Mouse (Mus musculus) urinary bladder, postnatal 4 days (tissue): ENCODE measurements around the gene Sgcb.

Experiments used
- DNase-seq, 2 experiments: peaks; one replicate each; pipeline ENCODE4 v3.0.0; 2021 to 2022; ENCODE audit warnings: low spot score in 2 of 2

Sgcb gene

DNA sequence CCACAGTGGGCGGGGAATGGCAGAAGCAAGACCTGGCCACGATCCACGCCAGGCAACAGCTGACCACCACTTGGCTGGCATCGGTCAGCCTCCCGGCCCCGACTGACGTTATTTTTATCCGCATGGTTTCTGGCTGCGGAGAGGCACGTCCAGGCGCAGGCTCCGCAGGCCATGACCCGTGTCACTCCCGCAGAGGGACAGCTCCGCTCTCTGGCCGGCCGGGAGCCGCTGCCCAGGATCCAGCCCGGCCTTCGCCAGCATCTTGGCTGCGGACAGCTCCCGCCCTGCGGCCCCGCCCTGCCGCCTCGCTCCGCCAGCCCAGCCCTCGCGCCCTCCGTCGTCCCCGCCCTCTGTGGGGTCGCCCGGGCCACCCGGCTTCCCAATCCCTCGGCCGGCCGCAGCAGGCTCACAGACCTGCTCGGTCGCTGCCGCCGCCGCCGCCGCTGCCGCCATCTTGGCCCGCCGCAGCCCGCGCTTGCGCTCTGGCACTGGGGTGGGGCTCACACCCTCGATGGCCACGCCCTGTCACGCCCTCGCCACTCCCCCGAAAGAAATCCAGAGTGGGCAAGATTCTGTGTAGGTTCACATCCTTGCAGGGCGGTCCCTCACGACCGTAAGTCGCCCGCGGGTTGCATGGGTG lies at the start of gene Sgcb:
TSS of gene Sgcb (minus strand) at position 530 of the 640 bp plus-strand sequence.
- DNase-seq, result peak; percentile 79 to 82

DNA sequence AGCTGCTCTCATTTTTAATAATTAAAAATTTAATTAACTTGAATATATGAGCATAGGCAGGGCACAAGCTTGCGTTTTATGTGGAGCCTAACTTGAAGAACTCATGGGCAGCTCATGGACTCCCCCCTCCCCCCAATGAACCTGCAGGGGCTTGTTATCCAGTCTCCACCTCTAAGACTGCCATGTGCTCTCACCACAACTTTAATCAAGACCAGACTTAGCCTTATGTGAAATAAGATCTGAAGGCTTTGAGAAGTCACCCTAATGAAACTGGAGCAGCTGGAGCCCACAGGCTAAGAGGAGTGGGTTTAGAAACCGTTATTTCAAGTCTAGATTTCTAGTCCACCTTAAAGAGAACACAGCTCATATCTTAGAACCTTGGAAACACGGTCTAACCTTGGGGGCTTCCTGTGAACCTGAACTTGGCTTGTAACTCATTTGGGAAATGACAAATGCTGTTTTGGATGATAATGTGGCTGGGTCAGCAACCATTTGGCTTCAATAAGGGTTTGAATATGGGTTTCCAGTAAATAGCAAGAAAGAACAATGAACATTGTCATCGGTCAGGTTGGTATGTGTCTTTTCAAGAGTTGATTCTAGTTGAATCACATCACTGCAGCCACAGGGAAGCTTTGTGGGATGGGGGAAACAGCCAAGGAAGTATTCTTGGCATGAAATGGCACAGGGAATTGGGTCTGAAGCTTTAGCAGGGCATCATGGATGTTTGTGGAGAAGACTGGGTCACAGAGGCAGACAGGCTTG lies 46.8 kb upstream of the Sgcb start:
- DNase-seq, result no peak

DNA sequence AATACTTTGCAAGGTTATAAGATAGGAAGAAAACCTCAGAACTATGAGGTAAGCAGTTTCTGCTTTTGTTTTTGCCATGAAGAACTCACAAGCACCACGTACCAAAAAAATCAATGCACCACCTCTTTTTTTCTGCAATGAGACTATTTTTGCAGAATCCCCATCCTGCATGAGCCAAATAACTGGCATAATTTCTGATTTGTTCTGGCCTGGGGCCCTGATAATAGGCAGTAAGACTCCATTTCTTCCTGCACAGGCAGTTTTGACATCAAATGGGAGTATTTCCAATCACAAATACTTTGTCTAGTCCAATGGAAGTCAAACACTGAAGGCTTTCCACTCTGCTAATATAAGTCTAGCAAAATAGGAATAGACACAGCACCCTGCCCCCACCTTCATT lies 46.2 kb upstream of the Sgcb start:
- DNase-seq, result no peak

DNA sequence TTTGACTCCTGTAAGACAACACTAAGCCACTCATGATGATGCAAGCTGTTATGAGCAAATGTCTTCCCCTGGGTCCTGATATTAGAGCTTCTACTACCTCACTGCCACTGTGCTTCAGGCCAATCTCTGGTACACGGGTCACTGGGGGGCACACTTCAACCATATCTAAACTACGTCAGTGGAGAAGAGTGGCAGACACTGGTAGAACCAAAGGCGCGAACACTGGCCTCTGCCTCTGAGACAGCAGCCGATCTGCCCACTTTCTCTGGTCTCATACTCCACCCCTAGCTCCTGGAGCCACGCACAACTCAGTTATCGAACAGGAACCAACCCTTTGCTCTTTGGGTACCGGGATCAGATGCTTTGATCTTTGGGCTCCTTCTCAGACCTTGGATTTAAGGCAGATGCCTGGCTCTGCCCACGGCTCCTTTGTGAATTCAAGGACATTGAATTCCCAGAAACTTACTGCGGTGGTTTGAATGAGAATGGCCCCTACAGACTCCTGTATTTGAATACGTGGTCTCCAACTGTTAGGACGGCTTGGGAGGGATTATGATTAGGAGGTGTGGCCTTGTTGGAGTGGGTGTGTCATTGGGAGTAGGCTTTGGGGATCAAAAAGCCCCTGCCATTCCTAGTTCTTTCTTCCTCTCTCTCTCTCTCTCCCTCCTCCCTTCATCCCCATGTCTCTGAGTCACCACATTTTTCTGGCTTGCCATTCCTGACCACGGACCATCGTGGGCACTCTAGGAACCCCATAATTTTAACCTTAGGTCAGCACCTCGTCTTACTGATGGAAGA lies 44.3 kb upstream of the Sgcb start:
- no peak for DNase-seq

DNA sequence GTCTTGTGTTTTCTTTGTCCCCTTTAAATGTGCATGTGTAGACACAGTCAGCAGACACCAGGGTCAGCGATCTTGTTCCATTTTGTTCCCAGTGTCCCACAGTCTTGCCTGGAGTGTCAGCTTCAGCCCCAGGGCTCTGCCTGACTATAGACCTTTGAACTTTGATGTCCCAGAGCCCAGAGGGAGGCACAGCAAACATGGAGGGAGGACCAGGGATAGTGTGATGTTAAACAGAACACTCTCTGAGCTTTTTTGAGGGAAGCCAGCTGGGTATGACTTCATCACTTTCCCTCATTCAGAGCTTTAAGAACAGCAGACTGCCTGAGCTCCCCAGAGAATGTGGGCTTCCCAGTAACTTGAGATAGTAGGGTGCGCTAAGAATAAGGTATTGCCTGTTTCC lies 42.6 kb upstream of the Sgcb start:
- DNase-seq, result no peak

DNA sequence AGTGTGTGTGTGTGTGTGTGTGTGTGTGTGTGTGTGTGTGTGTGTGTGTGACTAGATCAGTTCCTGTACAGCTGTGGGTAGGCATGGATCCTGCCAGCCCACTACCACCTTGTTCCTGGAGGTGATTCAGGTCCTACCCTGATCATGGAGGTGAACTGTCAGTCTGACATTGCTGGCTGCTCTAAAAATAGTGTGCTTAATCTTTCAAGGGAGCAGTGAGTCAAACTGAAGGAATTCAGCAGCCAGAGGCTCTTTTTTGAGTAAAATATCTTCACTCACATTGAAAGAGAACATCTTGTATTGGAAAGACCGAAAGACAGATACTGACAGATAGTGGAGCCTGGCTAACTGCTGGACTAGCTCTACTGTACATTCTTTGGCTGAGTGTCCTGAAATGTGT lies 41.0 kb upstream of the Sgcb start:
- DNase-seq, result no peak

DNA sequence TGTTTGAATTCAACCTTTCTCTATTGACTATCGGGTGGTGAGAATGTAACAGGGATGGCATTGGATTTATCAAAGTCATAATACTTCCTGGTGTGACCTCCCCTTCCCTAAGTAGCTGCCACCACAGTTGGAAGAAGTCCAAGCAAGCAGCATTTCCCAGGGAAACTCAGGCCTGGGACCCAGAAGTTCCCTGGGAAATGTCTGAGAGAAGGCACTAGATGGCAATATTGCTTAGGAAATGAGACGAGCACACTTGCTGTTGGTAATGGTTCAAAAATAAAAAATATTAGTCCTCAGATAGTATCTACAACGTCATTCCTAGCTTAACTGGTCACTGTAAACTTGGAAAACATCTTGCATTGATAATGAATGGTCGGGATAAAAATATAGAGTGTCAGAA lies 38.6 kb upstream of the Sgcb start:
- DNase-seq, result no peak

DNA sequence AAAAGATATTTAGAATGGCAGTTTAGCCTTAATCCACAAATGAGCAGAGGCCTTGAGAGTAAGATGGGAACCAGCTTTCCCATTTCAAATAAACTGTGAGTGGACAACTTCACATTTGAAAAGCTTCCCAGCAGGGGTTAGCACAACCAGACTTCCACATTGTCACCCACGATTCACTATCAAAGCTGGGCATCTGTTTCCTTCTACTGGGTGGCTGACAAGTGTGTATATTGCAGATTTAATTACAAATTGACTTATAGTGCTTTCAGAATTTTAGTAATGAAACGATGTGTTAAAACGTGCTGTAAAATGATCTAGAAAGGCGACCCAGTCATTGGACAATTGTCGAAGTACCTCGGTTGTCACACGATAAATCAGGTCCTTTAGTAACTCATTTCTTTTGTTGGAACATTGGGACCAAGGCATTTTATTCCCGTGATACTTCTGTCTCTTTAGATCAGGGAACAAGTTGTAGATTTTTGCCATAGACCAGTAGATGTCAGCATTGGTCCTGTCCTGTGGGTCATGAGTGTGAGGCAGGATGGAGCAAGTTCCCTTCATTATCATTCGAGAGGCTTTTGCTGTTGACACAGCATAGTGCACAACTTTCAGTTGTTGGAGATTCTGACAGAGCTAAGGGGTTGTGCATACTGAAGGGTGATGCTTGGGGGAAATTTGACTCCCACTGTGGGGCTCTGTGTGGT lies 36.3 kb upstream of the Sgcb start:
- DNase-seq, result no peak

DNA sequence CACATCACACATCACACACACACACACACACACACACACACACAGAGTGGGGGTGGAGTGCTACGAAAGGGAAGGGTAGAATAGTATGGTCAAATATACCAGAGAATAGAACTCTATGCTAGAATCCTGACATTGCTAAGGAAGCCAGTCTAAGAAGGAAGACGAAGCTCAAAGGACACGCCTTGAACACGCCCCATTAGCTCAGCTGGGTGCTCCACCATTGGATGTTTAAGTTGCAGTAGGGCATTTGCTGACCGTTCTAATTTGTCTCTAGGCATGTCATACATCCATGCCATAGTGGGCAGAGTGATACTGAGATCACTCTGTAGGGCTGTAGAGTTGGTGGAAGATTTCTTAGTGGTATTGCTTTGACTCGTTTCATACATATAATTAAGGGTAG lies 35.6 kb upstream of the Sgcb start:
- DNase-seq, result no peak

DNA sequence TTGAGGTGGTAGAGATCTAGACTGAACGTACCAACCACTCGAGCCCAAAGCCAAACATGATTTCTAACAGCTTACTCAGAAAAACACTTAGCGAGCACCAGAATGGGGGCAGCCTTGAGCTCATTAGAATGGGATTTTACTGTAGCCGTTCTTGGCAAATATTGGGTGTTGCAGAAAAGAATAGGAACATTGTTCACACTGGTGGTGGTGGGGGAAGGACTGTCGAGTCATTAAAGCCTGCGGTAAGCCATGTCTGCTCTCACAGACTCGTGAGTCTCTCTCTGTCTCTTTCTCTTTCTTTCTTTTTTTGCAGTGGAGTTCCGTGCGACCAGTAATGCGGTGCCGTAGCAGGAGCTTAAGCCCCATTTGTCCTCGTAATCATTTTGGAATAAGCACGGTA lies 29.0 kb upstream of the Sgcb start:
- DNase-seq, result no peak

DNA sequence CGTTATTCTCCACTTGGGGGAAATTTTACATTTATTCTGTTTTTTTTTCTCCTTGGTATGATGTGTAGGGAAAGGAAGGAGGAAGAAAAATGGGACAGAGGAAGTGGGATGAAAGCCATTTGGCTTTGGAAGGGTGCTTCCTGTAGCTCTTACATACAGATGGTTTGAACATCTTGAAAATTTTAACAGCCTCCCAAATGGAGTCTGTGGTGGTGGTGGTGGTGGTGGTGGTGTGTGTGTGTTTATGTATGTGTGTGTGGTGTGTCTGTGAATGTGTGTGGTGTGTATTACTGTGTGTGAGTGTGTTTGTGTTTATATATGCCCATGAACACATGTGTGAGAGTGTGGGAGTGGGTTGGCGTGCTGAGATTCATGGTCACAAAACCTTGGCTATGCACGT lies 28.0 kb upstream of the Sgcb start:
- DNase-seq, result no peak

DNA sequence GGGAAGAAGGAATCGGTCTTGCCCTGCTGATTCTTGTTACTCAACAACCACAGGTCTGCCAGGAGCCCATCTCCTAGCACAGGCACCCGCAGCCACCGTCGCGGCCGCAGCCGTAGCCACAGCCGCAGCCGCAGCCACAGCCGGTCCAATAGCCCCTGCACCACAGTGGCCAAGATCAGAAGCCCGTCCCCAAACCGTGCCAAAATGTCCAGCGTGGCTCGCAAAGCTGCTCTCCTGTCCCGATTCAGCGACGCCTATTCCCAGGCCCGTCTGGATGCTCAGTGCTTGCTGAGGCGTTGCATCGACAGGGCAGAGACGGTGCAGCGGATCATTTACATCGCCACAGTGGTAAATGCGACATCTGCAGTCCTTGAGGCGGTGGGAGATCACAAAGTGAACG lies 21.8 kb upstream of the Sgcb start:
- no peak for DNase-seq

DNA sequence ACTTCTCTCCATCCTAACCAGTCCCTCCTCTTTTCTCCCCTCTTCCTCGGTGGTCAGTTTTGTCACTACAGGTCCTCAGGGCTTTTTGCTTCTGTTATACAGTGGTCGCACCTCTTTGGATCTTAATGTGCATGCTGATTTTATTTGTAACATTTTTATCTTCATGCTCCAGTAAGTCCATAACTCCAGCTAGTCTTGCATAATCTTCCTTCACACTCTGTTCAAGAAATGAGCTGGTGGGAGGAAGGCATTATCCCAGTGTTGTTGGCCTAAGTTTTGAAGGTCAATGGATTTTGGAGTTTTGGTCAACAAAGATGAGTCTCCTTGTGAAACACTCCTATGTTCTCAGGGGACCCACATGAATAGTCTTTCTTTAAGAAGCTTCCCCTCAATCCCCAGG lies 20.3 kb upstream of the Sgcb start:
- no peak for DNase-seq

DNA sequence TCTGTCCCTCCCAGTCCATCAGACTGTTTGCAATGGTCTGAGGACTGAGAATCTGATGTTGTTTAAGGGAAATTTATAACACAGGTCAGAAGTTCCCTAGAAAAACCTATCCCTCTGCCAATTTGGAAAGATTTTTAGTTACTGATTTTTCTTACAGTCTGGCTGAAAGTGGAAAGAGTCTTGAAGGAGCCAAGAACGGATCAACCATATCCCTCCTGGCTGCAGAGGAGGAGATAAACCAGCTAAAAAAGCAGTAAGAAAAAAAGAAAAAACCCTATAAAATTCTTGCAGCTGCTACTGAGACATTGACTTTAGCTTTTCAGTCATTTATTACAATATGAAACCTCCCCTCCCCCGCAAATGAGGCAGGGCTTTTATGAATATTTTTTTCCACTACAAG lies 19.1 kb upstream of the Sgcb start:
- no peak for DNase-seq

DNA sequence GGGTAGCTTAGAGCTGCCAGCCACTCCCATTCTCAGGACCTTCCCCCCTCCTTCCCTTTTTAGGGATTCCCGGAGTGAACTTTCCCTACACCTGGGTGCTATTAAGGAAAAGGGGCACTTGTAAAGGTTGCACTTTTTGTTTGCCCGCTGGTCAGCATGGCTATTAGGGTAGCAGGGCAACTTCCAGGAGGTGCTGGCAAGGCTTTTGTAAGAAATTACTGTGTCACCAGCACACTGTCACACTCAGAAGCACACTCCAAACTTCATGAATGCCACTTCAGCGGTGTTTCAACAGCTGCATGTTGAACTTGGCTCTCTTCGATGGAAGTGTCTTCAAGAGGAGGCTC lies 4.2 kb upstream of the Sgcb start:
- no peak for DNase-seq

DNA sequence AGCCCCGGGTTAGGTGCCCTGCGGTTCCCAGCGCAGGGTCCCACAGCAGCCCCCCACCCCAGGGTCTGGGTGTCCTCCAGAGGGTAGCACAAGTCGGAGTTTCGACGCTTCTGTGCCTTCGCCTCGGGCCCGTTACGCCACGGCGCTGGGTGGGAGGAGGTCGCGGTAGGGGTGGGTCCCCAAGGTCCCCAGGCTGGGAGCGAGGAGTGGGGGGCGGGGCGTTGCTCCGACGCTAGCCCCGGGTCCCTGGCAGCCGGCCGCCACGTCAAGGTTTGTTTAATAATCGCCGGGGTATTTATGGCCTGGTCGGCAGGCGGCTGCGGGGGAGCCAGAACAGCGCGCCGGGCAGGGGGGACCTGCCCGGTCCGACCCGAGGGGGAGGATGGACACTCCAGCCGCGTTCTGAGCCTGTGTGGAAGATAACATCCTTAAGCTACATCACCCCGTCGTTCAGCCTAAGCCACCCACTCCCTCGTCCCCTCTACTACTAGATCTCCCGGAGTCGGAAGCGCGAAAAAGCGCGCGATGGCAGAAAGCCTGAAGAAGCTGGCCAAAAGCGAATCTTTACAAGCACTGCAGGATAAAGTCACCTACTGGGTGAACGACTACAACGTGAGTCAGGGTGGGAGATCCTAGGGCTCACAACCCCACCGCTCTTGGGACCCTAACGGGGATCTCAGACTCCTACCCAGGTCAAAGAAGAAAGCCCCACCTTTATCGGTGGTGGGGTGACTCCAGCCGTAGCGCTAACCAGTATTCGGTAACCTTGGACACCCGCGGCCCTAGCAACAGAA lies 3.7 kb upstream of the Sgcb start, which contains the start of gene Spata18:
TSS of gene Spata18 (plus strand) at position 319 of the 794 bp plus-strand sequence.
- peak in 1 of 2 experiments; percentile 24 for DNase-seq

DNA sequence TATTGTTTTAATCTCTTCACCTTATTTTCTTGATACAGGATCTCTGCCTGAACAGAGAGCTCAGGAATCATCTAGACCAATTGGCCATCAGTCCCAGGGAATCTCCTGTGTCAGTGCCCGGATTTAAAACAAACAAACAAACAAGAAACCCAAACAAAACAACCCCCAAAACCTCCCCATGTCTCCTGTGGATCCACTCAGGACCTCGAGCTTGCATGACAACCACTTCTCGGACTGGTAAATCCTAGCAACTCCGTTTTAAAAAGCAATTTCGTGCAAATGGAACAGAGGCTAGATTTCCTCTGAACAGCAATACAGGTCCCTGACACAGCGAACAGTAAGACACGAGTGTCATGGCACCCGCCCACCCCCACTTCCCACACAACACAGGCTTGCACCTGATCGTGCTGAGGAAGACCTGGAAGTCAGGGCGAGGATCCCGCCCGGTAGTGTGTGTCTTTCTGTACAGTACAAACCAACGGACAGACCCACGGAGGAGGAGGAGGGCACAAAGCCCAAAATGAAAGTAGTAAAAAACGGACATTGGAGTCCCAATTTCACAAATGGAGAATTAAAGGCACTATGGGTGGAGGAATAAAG lies 2.9 kb upstream of the Sgcb start:
- no peak for DNase-seq

DNA sequence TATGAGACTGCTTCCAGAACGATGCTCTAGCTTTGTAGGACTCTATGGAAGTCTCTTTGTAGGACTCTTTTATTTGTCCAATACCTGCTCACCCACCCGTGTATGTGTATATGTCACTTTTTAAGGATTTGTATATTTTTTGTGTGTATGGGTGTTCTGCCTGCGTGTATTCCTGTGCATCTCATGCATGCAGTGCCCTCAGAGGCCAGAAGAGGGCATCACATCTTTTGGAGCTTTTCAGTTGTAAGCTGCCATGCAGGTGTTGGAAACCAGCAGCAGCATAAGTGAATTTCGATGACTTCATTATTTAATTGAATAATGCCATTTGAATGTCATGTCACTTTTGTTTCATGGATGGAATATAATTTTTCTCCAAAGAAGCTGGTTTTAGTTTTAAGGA lies 5.5 kb downstream of the Sgcb start:
- no peak for DNase-seq

DNA sequence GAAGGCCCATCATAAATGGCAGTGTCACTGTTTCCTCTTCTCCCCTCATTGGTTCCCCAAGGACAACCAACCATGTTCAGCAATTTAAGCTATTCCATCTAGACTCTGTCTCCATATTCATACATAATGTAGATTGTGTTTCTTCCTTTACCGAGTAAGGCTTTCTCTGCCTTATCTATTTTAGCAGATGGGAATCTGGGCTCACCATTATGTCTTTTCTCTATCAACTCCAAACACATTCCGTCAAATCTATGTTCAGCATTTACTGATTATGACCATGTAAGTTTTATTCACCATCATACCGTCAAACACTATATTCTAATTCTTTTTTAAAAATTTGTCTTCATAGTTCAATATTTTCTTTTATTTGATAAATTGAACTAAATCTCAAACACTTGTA lies 6.5 kb downstream of the Sgcb start:
- DNase-seq, result no peak

DNA sequence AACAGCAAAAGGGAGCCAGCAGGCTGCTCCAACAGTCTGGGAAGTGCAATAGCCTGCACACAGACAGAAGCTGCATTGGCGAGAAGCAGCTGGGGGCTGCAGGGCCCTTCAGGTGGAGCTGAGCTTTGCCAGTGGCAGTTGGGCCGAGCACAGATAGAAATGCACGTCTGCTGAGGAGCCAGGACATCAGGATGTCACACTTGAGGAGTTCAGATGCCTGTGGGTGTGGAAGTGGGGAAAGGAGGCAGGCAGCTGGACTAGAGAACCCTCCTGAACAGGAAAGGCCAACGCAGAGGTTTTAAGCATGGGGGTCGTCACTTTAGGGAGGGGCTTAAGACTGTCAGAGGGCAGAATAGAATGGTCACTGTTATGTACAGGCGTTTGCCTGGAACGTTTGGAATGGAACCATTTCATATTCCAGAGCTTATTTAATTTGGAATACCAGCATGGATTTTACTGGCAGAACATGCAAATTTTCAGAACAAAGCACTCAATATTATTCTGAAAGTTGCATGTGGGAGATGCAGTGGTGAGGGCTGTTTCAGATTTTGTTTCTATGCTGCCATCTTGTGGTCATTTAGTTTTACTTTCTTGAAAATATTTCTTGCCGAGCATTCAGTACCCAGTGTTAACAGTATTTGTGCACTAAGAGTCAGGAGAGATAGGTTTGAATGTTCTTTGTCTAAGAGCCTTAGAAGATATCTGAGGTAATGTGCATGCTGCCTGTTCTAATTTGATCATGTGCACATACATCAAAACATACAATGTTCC lies 10.1 kb downstream of the Sgcb start:
- DNase-seq, result no peak
